Mouse (Mus musculus) heart, embryonic 14.5 days (tissue): ENCODE measurements around the gene Zbtb9. TPM values are rescaled to one million over a fixed set of nuclear protein-coding genes. Genes with fewer than 3 reads are reported as not detected.

ENCODE experiments used
- microRNA-seq: library from miRNA; unstranded; fragments of <30 nt; microRNA quantifications from one replicate; pipeline ENCODE4, GENCODE M21; 2016
- polyA plus RNA-seq: library from polyadenylated mRNA; unstranded; fragments of >200 nt; fragmentation: Nextera tagmentation; extraction: Ambion mirVana; gene quantifications from 2 replicates; pipeline ENCODE4 v1.2.1, GENCODE M21; 2014

Gene Zbtb9
- polyA plus RNA-seq, 1 experiment from 2014 or later, result 6.8 TPM

Small RNA genes lying within 50 kb of the gene (microRNA-seq; reads per million reads assigned to microRNA genes)
- gene Mir3083 (not detected), gene Mir6968 (not detected)

Other genes with a start within 250 kb of the Zbtb9 start
- 52.9 and 54.9 TPM in 2 replicates for gene Bnip1, start 192.1 kb upstream of the Zbtb9 start, polyA plus RNA-seq
- gene Nkx2-5, start 128.2 kb upstream of the Zbtb9 start, polyA plus RNA-seq, result 172 and 177 TPM in 2 replicates
- gene Kifc5b, start 56.1 kb upstream of the Zbtb9 start, polyA plus RNA-seq, result 4.2 and 5.0 TPM in 2 replicates
- 5.2 and 8.0 TPM in 2 replicates for gene Phf1, start 40.1 kb upstream of the Zbtb9 start, polyA plus RNA-seq
- 156 and 173 TPM in 2 replicates for gene Cuta, start 33.6 kb upstream of the Zbtb9 start, polyA plus RNA-seq
- gene Syngap1, start 31.9 kb upstream of the Zbtb9 start, polyA plus RNA-seq, result 1.5 TPM in 2 replicates
- 8.2 and 10.5 TPM in 2 replicates for gene Bak1, start 55.8 kb downstream of the Zbtb9 start, polyA plus RNA-seq
- 1.7 TPM in 2 replicates for gene Itpr3, start 84.1 kb downstream of the Zbtb9 start, polyA plus RNA-seq
- gene Uqcc2, start 160.7 kb downstream of the Zbtb9 start, polyA plus RNA-seq, result 307 and 339 TPM in 2 replicates
- 0.22 and 0.32 TPM in 2 replicates for gene Ip6k3, start 194.6 kb downstream of the Zbtb9 start, polyA plus RNA-seq
- 9.1 and 12.8 TPM in 2 replicates for gene Lemd2, start 231.3 kb downstream of the Zbtb9 start, polyA plus RNA-seq